ENCODE assay signal across 15 mouse cellular contexts in the genomic region with DNA sequence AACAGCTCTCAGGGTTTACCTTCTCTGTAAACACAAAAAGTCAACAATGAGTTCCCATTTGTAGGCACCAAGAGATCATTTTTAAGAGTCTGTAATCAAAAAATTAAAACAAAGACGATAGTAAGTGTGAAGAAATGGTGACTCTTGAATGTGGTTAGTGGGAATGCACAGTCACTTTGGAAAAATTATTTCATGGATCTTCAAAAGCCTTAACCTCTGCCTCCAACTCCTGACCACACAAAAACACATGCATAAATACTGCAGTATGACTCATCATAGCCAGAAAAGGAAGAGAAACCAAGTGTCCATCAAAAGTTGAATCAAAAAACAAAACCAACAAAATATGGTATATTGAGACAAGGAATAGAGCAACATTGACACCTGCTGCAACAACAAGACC.
A peak's percentile ranks its signal among the peaks of the same experiment; 100 is the strongest.
DNase-seq lines count a peak whose midpoint lies in the region.
"Had no signal": no experiment of that assay in that cellular context is flagged by ENCODE, and none has a peak within 500 bp of the region (broad histone marks: within the 10 kb centered on the region; RNA-seq: fewer than 3 reads in every experiment).

No protein-coding gene starts in this region.

- DNase-seq in 3T3-L1 (ENCODE audit: low read depth, low spot score) (peak; percentile 70), 416B (ENCODE audit: low read depth) (peak; percentile 1), NIH3T3 (ENCODE audit: low read depth) (peak; percentile 23)
- no peak for DNase-seq in lung, adult 18-20 months
- no peak for DNase-seq in left cerebral cortex, postnatal 10 days (ENCODE audit: extremely low spot score in 1 of 2, low spot score in 2 of 2)
- DNase-seq: adrenal gland, adult 2 months; adrenal gland, postnatal 10 days; adrenal gland, postnatal 25 days; cerebellum, adult 11 months; cerebellum, adult 18-20 months; cerebellum, adult 8-10 months; cerebellum, adult 9-11 months; cerebellum, postnatal 14 days; cerebellum, postnatal 36 days; embryo, embryonic 11 days had no signal

- intact Hi-C loops in left cerebral cortex, postnatal 10 days (cut with DNase I), result no loop called here

Comparison
In these comparisons a context has a peak if more than half of its experiments do, and no peak if none do; other contexts are left out.
1. DNase-seq: peak in 3T3-L1 (single experiment), 416B (single experiment) and NIH3T3 (single experiment); none in lung, adult 18-20 months (0 of 2) and left cerebral cortex, postnatal 10 days (0 of 2).